Mouse (Mus musculus) heart, adult 8-10 months (tissue): ENCODE results near the gene Ankrd10. TPM values are rescaled to one million over a fixed set of nuclear protein-coding genes. Genes with fewer than 3 reads are reported as not detected.

Experiments
- microRNA-seq: library from miRNA; unstranded; fragments of <30 nt; microRNA quantifications from one replicate; pipeline ENCODE4 v1.2.0, GENCODE M21; 2022
- total RNA-seq, 4 experiments: library from RNA; stranded (reverse); gene quantifications; 2 replicates each; pipeline ENCODE4 v1.2.4; 2022

Ankrd10 gene
- total RNA-seq, 4 experiments from 2014 or later, result 17.1 to 25.6 (median 19.4) TPM

Small RNAs within 50 kb of the gene (microRNA-seq; reads per million reads assigned to microRNA genes)
- 2.0 reads per million for gene Mir7238

Other genes starting within 250 kb of the Ankrd10 start
- gene Rab20, start 157.0 kb downstream of the Ankrd10 start, total RNA-seq, result 10 to 100 TPM; 21.9 to 36.4 (median 28.1) TPM
- 10 to 100 TPM; 30.7 to 35.3 (median 32.1) TPM for gene Naxd, start 138.3 kb downstream of the Ankrd10 start, total RNA-seq
- 10 to 100 TPM; 50.7 to 55.7 (median 53.7) TPM for gene Cars2, start 85.0 kb downstream of the Ankrd10 start, total RNA-seq
- gene Ing1, start 80.2 kb downstream of the Ankrd10 start, total RNA-seq, result 10 to 100 TPM; 15.9 to 24.4 (median 19.9) TPM
- not detected for gene 1700016D06Rik, start 65.3 kb upstream of the Ankrd10 start, total RNA-seq
- gene Arhgef7, start 92.0 kb upstream of the Ankrd10 start, total RNA-seq, result 100 to 1,000 TPM in 3 of 4 experiments, 10 to 100 TPM in 1; 93.9 to 119 (median 111) TPM
- gene Tex29, start 204.7 kb upstream of the Ankrd10 start, total RNA-seq, result not detected